Mouse (Mus musculus): Measurements from ENCODE around the gene Prdm11. TPM values are rescaled to one million over a fixed set of nuclear protein-coding genes. Genes with fewer than 3 reads are reported as not detected.

Gene Prdm11
- polyA plus RNA-seq, 1 experiment from 2014 or later = 3.4 TPM

DNA sequence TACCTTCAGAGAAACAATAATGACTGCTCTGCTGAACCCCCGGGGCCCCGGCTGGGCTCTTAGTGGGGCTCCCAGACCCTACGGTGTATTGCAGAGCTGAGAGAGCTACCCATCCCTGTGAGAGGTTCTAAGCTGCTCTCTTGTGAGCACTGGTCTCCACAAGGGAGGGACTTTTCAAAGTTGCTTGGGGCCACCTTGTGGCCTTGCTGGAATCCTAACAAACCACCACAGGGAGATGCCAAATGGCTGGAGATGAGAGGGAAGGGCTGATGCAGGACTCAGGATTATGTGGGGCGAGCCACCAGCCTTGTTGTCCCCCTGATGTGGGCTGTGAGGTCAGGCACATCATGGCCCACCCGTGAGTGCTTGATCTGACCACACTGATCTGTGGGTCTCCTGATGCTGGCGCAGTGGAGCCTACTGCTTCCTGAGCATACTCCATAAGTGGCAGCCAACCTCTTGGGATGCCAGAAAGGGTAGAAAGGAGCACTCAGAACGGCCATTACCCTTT, 58.8 kb downstream of the Prdm11 start:
- Histone ChIP-seq H3K27ac (peak overlapping the region; percentile 85), H3K4me1 (peaks cover 31% of the 10 kb centered on the region), H3K27me3 (ENCODE audit: low read depth, poor library complexity, severe bottlenecking) (no peaks in the 10 kb centered on the region), H3K9me3 (replicated peaks) (no peaks in the 10 kb centered on the region), H3K36me3 (peaks cover 42% of the 10 kb centered on the region), H3K4me3 (no peak overlapping the region)
- DNase-seq (ENCODE audit: low spot score) = no peak
- 74% methylated on average over 7 of the region's 7 CpGs for WGBS

DNA sequence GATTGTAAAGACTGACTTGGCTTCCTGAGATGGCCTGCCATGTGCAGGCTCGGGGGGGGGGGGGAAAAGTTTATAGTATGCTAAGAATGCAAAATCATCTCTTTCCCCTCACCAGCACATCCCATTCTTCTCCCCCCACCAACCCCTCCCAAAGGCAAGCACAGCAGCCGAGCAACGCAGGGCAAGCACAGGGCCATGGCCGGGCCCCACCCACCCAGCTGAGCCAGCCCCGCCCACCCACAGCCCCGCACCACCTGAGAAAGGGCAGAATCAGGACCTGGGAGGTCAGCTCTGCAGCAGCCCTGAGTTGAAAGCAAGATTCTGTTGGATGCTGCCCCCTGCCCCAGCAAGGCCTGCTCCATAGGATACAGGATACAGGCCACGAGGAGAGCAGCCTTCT, 60.4 kb downstream of the Prdm11 start:
- Histone ChIP-seq H3K36me3 (peaks cover 29% of the 10 kb centered on the region), H3K27me3 (ENCODE audit: low read depth, poor library complexity, severe bottlenecking) (no peaks in the 10 kb centered on the region), H3K9me3 (replicated peaks) (no peaks in the 10 kb centered on the region), H3K4me3 (no peak overlapping the region), H3K27ac (peak overlapping the region; percentile 31; the same call in 1 of the 2 replicates), H3K4me1 (peaks cover 31% of the 10 kb centered on the region)
- WGBS = 57% methylated on average over 7 of the region's 7 CpGs
- DNase-seq (ENCODE audit: low spot score) = no peak

DNA sequence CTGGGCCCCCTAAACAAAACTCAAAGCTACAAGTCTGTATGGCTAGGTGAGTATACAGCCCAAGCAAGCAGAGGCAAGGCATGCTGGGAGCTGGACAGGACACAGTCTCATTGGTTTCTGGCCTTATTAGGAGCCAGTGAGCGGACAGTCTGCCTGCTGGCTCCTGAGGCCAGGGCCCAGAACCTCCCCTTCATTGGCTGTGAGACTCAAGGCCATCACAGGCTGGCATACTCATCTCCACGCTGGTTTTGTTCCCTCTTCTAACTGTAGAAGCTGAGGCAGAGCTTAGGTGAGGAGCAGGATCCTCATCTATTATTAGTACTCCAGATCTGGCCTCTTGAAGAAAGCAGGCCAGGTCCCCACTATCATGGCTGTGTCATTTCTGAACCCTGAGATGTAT, 60.8 kb downstream of the Prdm11 start:
- Histone ChIP-seq H3K36me3 (peaks cover 31% of the 10 kb centered on the region), H3K4me3 (no peak overlapping the region), H3K27ac (no peak overlapping the region), H3K27me3 (ENCODE audit: low read depth, poor library complexity, severe bottlenecking) (no peaks in the 10 kb centered on the region), H3K4me1 (peaks cover 31% of the 10 kb centered on the region), H3K9me3 (replicated peaks) (no peaks in the 10 kb centered on the region)
- no peak for DNase-seq (ENCODE audit: low spot score)
- WGBS = 90% methylated on average over 2 of the region's 2 CpGs

DNA sequence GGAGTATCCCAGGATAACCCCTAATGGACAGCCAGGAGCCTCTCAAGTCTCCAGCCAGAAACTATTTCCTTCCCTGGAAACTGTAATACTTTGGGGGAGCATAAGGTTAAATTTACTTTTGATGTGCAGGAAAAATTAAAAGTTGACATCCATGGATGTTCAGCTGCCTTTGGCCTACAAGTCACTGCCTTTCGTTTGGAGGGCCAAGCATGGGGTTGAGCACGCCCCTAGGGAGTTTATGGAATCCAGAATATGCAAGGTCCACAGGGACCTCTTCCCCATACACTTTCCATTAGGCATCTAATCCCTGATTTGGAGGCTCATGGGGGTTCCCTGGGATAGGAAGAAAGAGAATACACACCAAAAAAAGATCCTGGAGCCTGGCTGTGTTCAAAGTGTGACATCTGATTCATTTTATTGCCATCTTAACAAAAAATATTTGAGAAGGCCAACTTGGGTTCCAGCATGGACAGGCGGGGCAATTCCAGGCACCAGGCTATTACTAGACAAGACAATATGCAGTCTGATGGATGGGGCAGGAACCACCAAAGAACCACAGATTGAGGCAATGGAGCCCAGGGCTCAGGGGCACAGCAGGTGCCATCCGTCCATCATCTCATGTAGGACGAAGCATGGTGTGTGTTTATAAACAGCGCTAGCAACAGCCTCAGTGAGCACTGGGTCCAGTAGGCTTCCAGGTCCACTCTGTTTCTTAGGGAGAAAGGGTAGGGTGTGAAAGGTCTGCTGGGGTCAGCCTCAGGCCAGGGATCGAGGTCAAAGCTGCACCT, 61.5 kb downstream of the Prdm11 start:
- no peak for DNase-seq (ENCODE audit: low spot score)
- peaks cover 31% of the 10 kb centered on the region for H3K4me1 ChIP-seq
- H3K4me3 ChIP-seq = no peak overlapping the region
- 0 out of 2 replicates have a peak overlapping the region, but pooled peaks have one; percentile 8 for H3K27ac ChIP-seq
- no peaks in the 10 kb centered on the region for H3K27me3 ChIP-seq (ENCODE audit: low read depth, poor library complexity, severe bottlenecking)
- 86% methylated on average over 7 of the region's 7 CpGs for WGBS
- peaks cover 34% of the 10 kb centered on the region for H3K36me3 ChIP-seq
- H3K9me3 ChIP-seq (replicated peaks) = no peaks in the 10 kb centered on the region

DNA sequence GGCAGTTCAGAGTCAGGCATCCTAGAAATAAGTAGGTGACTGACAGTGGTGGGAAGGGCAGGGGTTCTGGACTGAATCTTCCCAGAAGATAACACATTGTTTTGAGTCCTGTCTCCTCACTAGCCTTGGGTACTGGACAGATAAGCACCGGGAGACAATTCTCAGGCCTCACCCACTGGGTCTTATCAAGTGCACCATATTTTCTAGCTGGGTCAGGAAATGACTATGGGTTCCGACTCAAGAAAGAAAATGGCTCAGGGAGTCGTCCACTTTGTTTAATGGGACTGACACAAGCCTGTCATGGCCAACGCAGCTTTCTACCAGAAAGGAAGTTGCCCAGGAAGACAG, 62.7 kb downstream of the Prdm11 start:
- H3K27me3 ChIP-seq (ENCODE audit: low read depth, poor library complexity, severe bottlenecking) = no peaks in the 10 kb centered on the region
- no peak for DNase-seq (ENCODE audit: low spot score)
- H3K9me3 ChIP-seq (replicated peaks) = no peaks in the 10 kb centered on the region
- 92% methylated on average over 4 of the region's 4 CpGs for WGBS
- H3K4me3 ChIP-seq = no peak overlapping the region
- H3K27ac ChIP-seq = no peak overlapping the region
- peaks cover 22% of the 10 kb centered on the region for H3K4me1 ChIP-seq
- peaks cover 38% of the 10 kb centered on the region for H3K36me3 ChIP-seq

DNA sequence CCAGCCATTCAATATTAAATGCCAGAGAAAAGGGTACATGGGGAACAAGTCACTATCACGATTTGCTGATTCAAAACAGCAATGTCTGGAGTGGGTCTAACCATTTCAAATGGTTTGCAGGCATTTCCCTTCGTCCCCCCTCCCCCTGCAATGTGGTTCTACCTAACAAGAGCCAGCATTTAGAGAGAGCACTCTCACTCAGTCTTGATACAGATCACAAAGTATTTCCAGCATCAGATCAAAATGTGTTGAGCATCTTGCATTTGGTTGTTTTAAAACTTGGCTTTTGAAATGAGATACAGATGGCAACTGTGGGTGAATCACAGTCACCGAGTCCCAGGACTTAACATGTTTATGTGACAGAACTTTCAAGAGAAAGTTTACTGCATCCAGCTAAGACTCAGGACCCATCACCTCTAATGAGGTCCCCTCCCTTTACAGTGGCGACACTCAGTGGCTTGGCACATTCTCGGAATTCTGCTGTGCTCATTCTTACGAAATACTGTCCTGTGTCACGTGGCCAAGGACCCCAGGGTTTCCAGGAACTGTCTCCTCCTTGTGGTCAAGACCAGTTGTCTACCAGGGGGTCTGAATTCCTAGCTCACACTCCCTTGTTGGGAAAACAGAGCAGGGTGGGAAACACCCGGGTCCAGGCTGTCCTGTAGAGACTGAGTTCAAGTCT, 63.2 kb downstream of the Prdm11 start:
- 67% methylated on average over 8 of the region's 8 CpGs for WGBS
- Histone ChIP-seq H3K4me1 (peaks cover 17% of the 10 kb centered on the region), H3K27ac (no peak overlapping the region), H3K36me3 (peaks cover 38% of the 10 kb centered on the region), H3K27me3 (ENCODE audit: low read depth, poor library complexity, severe bottlenecking) (no peaks in the 10 kb centered on the region), H3K4me3 (no peak overlapping the region), H3K9me3 (replicated peaks) (no peaks in the 10 kb centered on the region)
- DNase-seq (ENCODE audit: low spot score) = no peak

DNA sequence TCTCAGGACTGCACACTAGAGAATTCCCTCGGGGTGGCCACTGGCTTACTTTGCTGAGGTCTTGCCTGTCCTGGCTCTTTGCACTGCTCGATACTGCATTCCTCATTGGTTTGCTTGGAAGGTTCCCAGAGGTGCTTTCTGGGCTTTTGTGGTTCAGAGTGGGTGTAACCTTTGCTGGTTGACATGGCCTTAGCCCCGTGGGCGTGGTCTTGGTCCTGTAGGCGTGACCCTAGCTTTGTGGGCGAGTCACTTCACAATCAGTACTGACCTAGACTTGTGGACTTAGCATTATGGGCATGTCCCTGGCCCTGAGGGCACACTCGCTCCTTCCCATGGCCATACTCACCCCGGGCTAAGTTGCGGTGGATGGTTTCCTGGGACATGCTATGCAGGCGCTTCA, 65.8 kb downstream of the Prdm11 start:
- H3K4me3 ChIP-seq = no peak overlapping the region
- H3K9me3 ChIP-seq (replicated peaks) = no peaks in the 10 kb centered on the region
- no peak overlapping the region for H3K27ac ChIP-seq
- 90% methylated on average over 10 of the region's 10 CpGs for WGBS
- H3K27me3 ChIP-seq (ENCODE audit: low read depth, poor library complexity, severe bottlenecking) = no peaks in the 10 kb centered on the region
- DNase-seq (ENCODE audit: low spot score) = no peak
- no peaks in the 10 kb centered on the region; the same call in 1 of the 2 replicates for H3K4me1 ChIP-seq
- H3K36me3 ChIP-seq = peaks cover 37% of the 10 kb centered on the region

DNA sequence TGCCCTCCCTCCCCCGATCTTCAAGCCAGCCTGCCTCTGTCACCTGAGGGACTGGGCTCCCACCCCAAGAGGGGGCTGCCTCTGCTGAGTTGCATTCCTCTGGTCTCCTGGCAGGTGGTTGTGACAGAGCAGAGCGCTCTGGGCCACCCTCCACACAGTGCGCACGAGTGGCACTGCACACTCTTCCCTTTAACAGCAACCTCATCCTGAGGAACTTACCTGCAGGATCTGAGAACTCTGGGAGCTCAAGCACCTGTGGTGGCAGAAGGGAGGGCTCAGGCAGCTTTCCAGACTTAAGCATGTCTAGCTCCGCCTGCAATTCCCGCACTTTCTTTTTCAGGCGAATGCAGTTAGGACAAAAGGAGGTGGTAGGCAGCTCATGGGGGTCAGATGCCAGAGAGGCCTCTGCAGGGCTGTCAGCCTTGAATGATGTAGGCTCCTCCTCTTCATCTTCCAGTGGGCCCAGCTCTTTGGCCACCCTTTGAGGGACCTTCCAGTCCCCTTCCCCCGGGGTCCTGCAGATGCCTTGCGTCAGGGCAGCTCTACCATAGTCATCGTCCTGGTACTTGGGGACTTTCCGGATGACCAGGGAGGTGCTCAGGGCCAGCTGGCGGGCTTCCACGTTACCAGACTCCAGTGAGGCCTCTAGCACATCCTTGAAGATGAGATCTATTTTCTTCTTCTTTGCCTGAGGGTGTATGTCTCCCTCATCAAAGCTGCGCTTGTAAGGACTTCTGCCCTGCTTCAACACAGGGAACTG, 70.8 kb downstream of the Prdm11 start:
- 77% methylated on average over 14 of the region's 14 CpGs for WGBS
- no peak for DNase-seq (ENCODE audit: low spot score)
- Histone ChIP-seq H3K4me3 (no peak overlapping the region), H3K9me3 (replicated peaks) (no peaks in the 10 kb centered on the region), H3K4me1 (no peaks in the 10 kb centered on the region), H3K27ac (no peak overlapping the region; the same call in 1 of the 2 replicates), H3K36me3 (peaks cover 70% of the 10 kb centered on the region), H3K27me3 (ENCODE audit: low read depth, poor library complexity, severe bottlenecking) (no peaks in the 10 kb centered on the region)

DNA sequence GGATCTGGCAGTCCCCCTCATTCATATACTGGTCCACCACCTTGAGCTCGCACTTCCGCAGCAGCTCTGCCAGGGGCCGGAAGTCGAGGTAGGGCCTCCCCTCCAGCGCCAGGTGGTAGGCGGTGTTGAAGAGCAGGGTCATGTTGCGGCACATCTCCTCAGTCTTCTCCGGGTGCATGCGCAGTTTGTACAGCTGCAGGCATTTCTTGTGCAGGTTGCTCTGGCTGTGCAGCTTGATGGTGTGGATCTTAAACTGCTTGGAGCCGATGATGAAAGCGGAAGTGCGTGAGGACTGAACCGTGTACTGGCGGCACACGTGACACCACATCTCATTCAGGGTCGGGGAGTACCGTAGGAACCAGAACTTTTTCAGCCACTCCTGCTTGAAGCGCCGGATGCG, 72.3 kb downstream of the Prdm11 start:
- H3K4me1 ChIP-seq = no peaks in the 10 kb centered on the region
- no peak overlapping the region for H3K27ac ChIP-seq
- no peaks in the 10 kb centered on the region for H3K9me3 ChIP-seq (replicated peaks)
- no peak for DNase-seq (ENCODE audit: low spot score)
- 97% methylated on average over 20 of the region's 20 CpGs for WGBS
- peaks cover 55% of the 10 kb centered on the region for H3K36me3 ChIP-seq
- H3K4me3 ChIP-seq = no peak overlapping the region
- no peaks in the 10 kb centered on the region for H3K27me3 ChIP-seq (ENCODE audit: low read depth, poor library complexity, severe bottlenecking)

DNA sequence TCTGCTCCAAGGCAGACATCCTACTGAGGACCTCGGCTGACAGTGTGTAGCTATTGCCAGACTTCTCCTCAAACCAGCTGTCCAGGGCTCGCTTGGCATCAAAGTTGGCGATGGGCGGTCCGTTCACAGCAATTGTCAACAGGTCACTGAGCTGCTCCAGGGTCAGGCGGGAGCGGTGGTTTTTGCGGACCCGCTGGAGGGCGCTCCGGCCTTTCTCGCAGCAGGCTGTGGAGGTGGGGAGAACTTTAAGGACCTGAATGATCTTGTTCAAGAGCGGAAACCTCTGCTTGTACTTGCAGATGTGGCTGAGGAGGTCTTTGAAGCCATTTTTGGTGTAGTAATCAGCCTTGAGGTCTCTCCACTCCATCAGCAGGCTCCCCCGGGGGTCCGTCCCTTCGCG, 73.9 kb downstream of the Prdm11 start:
- Histone ChIP-seq H3K36me3 (peaks cover 53% of the 10 kb centered on the region), H3K9me3 (replicated peaks) (no peaks in the 10 kb centered on the region), H3K4me3 (no peak overlapping the region), H3K27ac (no peak overlapping the region), H3K27me3 (ENCODE audit: low read depth, poor library complexity, severe bottlenecking) (no peaks in the 10 kb centered on the region), H3K4me1 (peaks cover 12% of the 10 kb centered on the region)
- 89% methylated on average over 17 of the region's 17 CpGs for WGBS
- DNase-seq (ENCODE audit: low spot score) = no peak

DNA sequence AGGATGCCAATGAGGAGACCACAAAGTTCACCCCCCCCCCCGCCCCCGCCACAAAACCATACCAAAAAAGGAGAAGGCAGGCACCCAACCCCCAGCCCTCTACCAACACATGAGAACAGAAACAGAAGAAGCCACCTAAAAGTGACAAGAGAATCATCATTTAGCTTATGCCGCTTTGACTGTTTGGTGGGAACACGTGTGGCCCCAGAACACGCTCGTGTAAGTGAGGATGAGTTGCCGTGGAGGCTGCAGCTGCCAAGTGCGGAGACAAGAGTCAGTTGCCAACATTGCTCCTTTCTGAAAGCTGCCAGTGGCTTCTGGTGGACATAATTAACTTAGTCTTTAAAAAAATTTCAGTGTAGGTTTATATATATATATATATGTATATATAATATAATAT, 74.4 kb downstream of the Prdm11 start:
- H3K27me3 ChIP-seq (ENCODE audit: low read depth, poor library complexity, severe bottlenecking) = peaks cover 2% of the 10 kb centered on the region; the same call in 1 of the 2 replicates
- no peak for DNase-seq (ENCODE audit: low spot score)
- H3K4me3 ChIP-seq = no peak overlapping the region
- no peak overlapping the region for H3K27ac ChIP-seq
- H3K9me3 ChIP-seq (replicated peaks) = no peaks in the 10 kb centered on the region
- WGBS = 98% methylated on average over 8 of the region's 8 CpGs
- H3K36me3 ChIP-seq = peaks cover 48% of the 10 kb centered on the region
- peaks cover 15% of the 10 kb centered on the region for H3K4me1 ChIP-seq

DNA sequence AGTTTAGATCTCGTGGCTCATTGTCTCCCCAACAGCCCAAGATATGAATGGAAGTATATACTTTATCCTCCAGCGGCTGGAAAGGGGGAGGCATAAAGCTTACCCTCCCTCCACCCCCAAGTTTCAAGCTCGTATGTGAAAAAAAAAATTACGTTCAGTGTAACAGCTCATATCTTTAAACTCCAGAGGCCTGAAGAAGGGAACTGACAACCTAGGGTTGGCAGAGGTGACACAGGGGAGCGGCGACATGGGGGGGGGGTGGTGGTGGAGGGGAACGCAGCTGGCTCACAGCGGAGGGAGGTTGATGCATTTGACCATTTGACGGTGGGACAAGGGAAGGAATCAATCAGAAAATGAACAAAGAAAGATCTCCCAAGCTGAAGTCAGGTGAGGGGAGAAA, 74.9 kb downstream of the Prdm11 start:
- H3K27ac ChIP-seq = no peak overlapping the region
- no peaks in the 10 kb centered on the region for H3K9me3 ChIP-seq (replicated peaks)
- peaks cover 48% of the 10 kb centered on the region for H3K36me3 ChIP-seq
- H3K27me3 ChIP-seq (ENCODE audit: low read depth, poor library complexity, severe bottlenecking) = peaks cover 4% of the 10 kb centered on the region; the same call in 1 of the 2 replicates
- 81% methylated on average over 9 of the region's 9 CpGs for WGBS
- peaks cover 19% of the 10 kb centered on the region for H3K4me1 ChIP-seq
- no peak overlapping the region for H3K4me3 ChIP-seq
- no peak for DNase-seq (ENCODE audit: low spot score)

DNA sequence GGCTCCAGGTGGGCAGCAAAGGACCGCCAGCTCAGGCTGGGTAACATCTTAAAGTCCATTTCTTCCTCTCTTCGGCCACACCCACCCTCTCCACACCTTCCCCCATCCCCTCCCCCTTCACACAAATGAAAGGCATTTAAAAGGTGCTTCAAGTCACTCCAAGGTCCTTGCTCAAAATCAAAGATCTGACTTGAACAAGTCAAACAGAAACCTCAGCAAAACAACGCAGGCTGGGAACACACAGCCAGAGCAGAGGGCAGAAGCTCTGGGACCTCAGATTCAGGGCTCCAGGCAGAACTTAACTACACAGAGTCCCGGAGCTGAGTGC, 78.2 kb downstream of the Prdm11 start:
- WGBS = 39% methylated on average over 4 of the region's 4 CpGs
- no peak overlapping the region for H3K27ac ChIP-seq
- DNase-seq (ENCODE audit: low spot score) = no peak

More for the DNA sequence above, 78.2 kb downstream of the Prdm11 start:
- Histone ChIP-seq H3K9me3 (replicated peaks) (no peaks in the 10 kb centered on the region), H3K4me3 (no peak overlapping the region), H3K27me3 (ENCODE audit: low read depth, poor library complexity, severe bottlenecking) (peaks cover 4% of the 10 kb centered on the region; the same call in 1 of the 2 replicates), H3K36me3 (peaks cover 15% of the 10 kb centered on the region), H3K4me1 (peaks cover 19% of the 10 kb centered on the region)
